Mouse (Mus musculus) erythroblast, embryonic 14.5 days (primary cell): ENCODE measurements around the gene Rin3. TPM values are rescaled to one million over a fixed set of nuclear protein-coding genes. Genes with fewer than 3 reads are reported as not detected.

Experiments
- H3K27me3 ChIP-seq: 2 replicates; pipeline ENCODE4 v1.6.1; 2012; ENCODE audit warnings: inconsistent platforms; ENCODE audit not compliant: control insufficient read depth
- H3K36me3 ChIP-seq: 2 replicates; pipeline ENCODE4 v1.6.1; 2012; ENCODE audit warnings: mild to moderate bottlenecking, inconsistent platforms; ENCODE audit not compliant: control insufficient read depth
- H3K4me1 ChIP-seq: 2 replicates; pipeline ENCODE4 v1.6.1; 2012; ENCODE audit warnings: inconsistent platforms; ENCODE audit not compliant: control insufficient read depth
- H3K4me3 ChIP-seq: replicated peaks from 2 replicates; pipeline ENCODE3; 2012; ENCODE audit warnings: moderate library complexity, mild to moderate bottlenecking, inconsistent platforms
- H3K9me3 ChIP-seq: 2 replicates; pipeline ENCODE4 v1.6.1; 2012; ENCODE audit warnings: low read length, inconsistent platforms, mixed read lengths; ENCODE audit not compliant: control insufficient read depth
- GATA1 ChIP-seq: IDR thresholded peaks from 2 replicates; pipeline ENCODE4 v1.6.1; 2012; ENCODE audit warnings: low read length, inconsistent platforms, mixed read lengths
- TAL1 ChIP-seq: IDR thresholded peaks from 3 replicates; pipeline ENCODE4 v1.6.1; 2012; ENCODE audit warnings: low read length, inconsistent platforms, mixed read lengths
- polyA plus RNA-seq: library from polyadenylated mRNA; stranded (reverse); fragments of >175 nt; gene quantifications from 2 replicates; pipeline ENCODE4 v1.2.3, GENCODE M21; 2012

The Rin3 gene
- polyA plus RNA-seq, 1 experiment = 0.44 TPM

DNA sequence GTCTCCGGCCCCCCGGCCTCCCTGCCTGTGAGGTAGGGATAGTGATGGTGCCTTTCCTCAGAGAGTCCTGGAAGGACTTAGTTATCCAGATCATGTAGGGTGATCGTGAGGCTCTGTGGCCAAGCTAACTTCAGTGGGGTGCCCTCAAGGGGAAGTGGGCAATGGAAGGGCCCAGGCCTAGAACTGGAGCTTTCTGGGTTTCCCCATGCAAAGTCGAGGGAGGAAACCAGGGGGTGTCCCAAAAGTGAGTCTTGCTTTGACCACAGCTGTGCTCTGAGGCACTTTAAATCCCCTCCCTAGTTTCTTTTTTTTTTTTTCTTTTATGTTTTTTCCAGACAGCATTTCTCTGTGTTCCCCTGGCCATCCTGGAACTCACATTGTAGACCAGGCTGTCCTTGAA lies 47.3 kb downstream of the Rin3 start:
- H3K27me3 ChIP-seq = no peaks in the 10 kb centered on the region
- TF ChIP-seq TAL1 (no peak), GATA1 (no peak)
- H3K9me3 ChIP-seq = no peaks in the 10 kb centered on the region
- no peaks in the 10 kb centered on the region for H3K4me1 ChIP-seq
- H3K36me3 ChIP-seq = no peaks in the 10 kb centered on the region; the same call in 1 of the 2 replicates
- H3K4me3 ChIP-seq = no peak overlapping the region

DNA sequence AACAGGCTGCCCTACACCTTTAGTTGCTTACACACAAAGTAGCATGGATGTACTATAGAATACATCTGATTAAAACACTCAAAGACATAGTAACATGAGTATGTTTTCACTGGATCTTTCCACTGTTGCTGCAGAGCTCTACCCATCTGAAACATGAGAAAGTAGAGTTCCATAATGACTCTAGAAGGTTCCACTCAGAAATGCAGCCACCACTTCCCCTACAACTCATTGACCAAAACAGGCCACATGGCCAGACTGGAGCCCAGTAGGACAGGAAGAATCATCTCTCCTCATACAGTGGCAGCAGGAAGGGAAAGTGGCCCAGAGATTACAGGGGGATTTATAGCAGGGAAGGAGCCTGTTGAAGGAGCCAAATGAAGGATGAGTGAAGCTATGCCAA lies 47.9 kb downstream of the Rin3 start:
- Histone ChIP-seq H3K4me3 (no peak overlapping the region), H3K27me3 (no peaks in the 10 kb centered on the region), H3K36me3 (no peaks in the 10 kb centered on the region; the same call in 1 of the 2 replicates), H3K9me3 (no peaks in the 10 kb centered on the region), H3K4me1 (no peaks in the 10 kb centered on the region)
- TF ChIP-seq GATA1 (no peak), TAL1 (no peak)

DNA sequence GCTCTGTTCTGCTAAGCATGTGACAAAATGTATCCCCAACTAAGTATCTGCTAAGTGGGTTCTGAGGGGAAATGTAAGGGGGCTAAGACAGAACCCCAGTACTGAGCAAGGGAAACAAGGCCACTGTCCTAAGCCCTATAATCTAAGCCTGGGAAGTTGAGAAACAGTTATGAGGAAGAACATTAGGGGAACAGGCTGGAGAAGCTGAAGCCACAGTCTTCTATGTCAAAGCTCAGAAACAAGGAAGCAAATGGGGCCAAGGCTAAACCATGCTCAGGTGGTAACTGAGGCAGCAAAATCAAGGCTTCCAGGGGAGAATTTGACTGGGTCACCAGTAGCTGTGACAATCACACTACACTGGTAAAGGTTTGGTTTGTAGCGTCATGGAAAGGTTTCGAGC lies 50.3 kb downstream of the Rin3 start:
- TF ChIP-seq TAL1 (no peak), GATA1 (no peak)
- Histone ChIP-seq H3K4me1 (no peaks in the 10 kb centered on the region), H3K27me3 (no peaks in the 10 kb centered on the region), H3K9me3 (no peaks in the 10 kb centered on the region), H3K36me3 (no peaks in the 10 kb centered on the region), H3K4me3 (no peak overlapping the region)

DNA sequence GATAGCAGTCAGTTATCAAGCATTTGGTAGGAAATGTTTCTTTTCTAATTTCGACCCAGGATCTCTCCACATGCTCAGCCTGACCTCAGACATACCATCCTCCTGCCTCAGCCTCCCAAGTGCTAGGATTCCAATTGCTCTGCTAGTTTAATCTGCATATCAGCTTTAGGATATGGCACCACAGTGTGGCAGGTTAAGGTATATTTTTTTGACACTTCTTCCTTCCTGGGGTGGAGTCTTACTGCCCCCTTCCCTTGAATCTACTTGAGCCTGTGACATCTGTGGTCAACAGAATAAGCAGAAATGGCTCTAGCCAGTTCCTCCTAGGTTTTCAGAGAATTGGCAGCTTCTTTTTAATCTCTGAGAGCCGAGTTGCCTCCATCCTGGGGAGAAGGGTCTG lies 56.2 kb downstream of the Rin3 start:
- no peak overlapping the region for H3K4me3 ChIP-seq
- no peaks in the 10 kb centered on the region for H3K4me1 ChIP-seq
- no peaks in the 10 kb centered on the region for H3K27me3 ChIP-seq
- TF ChIP-seq TAL1 (no peak), GATA1 (no peak)
- no peaks in the 10 kb centered on the region; the same call in 1 of the 2 replicates for H3K36me3 ChIP-seq
- no peaks in the 10 kb centered on the region for H3K9me3 ChIP-seq

DNA sequence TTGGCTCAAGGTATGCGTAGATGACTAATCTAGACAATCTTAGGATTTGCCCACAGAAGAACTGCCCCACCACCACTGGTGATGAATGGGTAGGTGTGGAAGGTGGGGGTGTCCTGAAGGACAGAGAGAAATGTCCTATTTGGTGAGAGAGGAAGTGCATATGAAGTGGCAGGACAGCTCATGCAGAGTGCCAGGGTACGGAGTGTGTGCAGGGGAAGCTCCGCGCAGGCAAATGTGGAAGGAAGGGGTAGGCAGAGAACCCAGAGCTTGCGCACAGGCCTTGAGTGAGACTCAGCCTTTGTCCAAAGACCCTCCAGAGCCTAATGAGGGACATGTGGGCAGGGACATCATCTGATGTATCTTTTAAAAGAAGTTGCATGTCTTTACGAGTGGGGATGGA lies 57.6 kb downstream of the Rin3 start:
- H3K36me3 ChIP-seq = no peaks in the 10 kb centered on the region; the same call in 1 of the 2 replicates
- no peaks in the 10 kb centered on the region for H3K27me3 ChIP-seq
- H3K4me1 ChIP-seq = no peaks in the 10 kb centered on the region
- TF ChIP-seq GATA1 = no peak
- H3K9me3 ChIP-seq = no peaks in the 10 kb centered on the region
- H3K4me3 ChIP-seq = no peak overlapping the region

DNA sequence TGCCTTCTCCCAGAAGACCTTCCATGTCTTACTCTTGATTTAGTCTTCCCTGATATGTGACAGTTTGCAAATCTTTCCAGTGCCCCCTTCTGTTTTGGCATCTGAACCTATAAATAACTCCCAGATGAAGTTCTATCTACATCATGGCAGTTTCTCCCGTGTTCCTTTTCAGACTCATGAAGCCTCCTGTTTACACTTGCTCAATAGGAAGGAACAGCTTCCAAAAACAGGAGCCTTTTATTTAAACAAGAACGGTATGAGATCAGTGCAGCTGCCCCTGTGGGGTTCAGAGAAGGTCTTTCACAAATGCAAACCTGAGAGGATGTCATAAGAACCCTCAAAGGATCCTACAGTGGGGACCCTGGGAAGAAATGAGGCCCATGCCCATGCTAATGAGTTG lies 59.3 kb downstream of the Rin3 start:
- no peaks in the 10 kb centered on the region for H3K9me3 ChIP-seq
- no peaks in the 10 kb centered on the region for H3K27me3 ChIP-seq
- no peaks in the 10 kb centered on the region for H3K4me1 ChIP-seq

DNA sequence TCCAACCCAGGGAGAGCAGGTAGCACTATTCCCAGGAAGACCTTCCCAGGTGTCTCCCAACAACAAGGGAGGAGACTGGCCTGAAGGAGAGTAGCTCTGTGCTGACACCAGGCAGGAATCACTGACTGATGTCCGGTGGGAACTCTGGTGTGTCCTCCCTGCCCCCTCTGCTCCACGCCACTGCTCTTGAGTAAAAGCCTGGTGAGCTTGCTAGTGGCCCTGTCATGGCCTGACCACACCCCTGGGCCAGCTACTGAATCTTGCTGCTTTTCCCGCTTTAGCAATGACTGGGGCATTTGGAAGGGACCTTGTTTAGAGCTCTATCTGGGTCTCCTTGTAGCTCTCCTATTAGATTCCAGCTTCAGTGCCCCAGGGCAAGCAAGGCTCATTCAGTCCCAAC lies 59.8 kb downstream of the Rin3 start:
- Histone ChIP-seq H3K27me3 (no peaks in the 10 kb centered on the region), H3K36me3 (no peaks in the 10 kb centered on the region; the same call in 1 of the 2 replicates), H3K4me3 (no peak overlapping the region), H3K4me1 (no peaks in the 10 kb centered on the region), H3K9me3 (no peaks in the 10 kb centered on the region)
- no peak for TF ChIP-seq GATA1
- TF ChIP-seq TAL1 = no peak

More for the DNA sequence above, 59.3 kb downstream of the Rin3 start:
- no peaks in the 10 kb centered on the region; the same call in 1 of the 2 replicates for H3K36me3 ChIP-seq
- TF ChIP-seq TAL1 = no peak
- no peak for TF ChIP-seq GATA1
- no peak overlapping the region for H3K4me3 ChIP-seq

DNA sequence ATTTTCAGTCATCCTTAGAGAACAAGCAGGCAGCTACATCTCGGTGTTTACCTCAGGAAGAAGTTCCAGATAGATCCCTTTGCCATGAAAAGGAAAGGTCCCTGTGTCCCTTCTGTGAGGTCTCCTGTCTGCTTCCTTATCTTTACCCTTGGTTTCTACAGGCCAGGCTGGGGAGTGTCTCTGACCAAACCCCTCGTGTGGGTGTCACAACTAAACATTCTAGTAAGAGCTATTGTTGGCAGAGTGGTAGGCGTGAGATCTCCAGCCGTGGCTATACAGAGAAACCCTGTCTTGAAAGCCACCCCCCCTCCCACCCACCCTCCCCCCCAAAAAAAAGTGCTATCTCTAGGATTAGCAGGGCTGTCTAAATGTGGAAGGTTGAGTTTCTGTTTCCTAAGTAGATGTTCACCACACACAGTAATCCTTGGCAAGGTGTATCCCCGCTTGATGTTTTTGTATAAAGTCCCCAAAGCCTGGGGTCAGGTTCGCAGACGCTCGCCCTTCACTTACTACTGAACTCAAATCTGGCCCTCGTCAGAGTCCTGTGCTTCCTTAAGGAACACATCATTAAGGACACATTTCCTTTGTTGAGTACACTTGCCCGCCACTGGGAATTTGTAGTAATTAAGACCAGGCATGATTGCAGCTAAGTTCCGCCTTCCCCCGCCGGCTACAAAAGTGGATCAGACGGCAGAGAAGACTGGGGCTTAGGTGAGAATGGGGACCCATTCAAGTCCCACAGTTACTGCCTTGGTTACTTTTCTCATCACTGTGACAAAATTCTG lies 62.4 kb downstream of the Rin3 start:
- Histone ChIP-seq H3K27me3 (no peaks in the 10 kb centered on the region), H3K9me3 (no peaks in the 10 kb centered on the region), H3K4me3 (no peak overlapping the region), H3K36me3 (no peaks in the 10 kb centered on the region; the same call in 1 of the 2 replicates), H3K4me1 (no peaks in the 10 kb centered on the region)
- TF ChIP-seq TAL1 (no peak), GATA1 (no peak)

DNA sequence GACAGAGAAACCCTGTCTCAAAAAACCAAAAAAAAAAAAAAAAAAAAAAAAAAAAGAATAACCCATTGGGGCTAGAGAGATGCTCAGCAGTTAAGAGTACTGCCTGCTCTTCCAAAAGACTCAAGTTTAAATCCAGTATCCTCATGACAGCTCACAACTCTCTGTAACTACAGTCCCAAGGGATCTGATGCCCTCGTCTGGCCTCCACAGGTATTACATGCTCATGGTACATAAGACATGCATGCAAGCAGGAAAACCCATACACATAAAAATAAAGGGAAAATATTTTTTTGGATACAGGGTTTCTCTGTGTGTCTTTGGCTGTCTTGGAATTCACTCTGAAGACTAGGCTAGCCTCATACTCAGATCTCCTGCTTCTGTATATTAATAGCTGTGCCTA lies 63.7 kb downstream of the Rin3 start:
- Histone ChIP-seq H3K4me1 (no peaks in the 10 kb centered on the region), H3K27me3 (no peaks in the 10 kb centered on the region), H3K4me3 (no peak overlapping the region)

More for the DNA sequence above, 63.7 kb downstream of the Rin3 start:
- no peak for TF ChIP-seq GATA1
- Histone ChIP-seq H3K9me3 (no peaks in the 10 kb centered on the region), H3K36me3 (no peaks in the 10 kb centered on the region; the same call in 1 of the 2 replicates)
